Mouse (Mus musculus) liver, postnatal 0 days (tissue): ENCODE results near the gene Ddhd1. TPM values are rescaled to one million over a fixed set of nuclear protein-coding genes. Genes with fewer than 3 reads are reported as not detected.
A peak's percentile ranks its signal among the peaks of the same experiment; 100 is the strongest.

Experiments
- ATAC-seq: fragments of 200-750 bp; cut with Nextera tagmentation; 2 replicates; pipeline ENCODE4 v1.8.0; 2017; ENCODE audit warnings: mild to moderate bottlenecking, moderate library complexity
- DNase-seq: peaks from one replicate; pipeline ENCODE4 v3.0.0-alpha.2; 2016
- H3K27ac ChIP-seq: fragments of 300-500 bp; sonication (generic); 2 replicates; pipeline ENCODE4 v1.5.1; 2014; ENCODE audit warnings: antibody characterized with exemption, moderate library complexity, mild to moderate bottlenecking, low read depth
- H3K27me3 ChIP-seq: fragments of 300-500 bp; sonication (generic); 2 replicates; pipeline ENCODE4 v1.6.1; 2014; ENCODE audit warnings: low read length, control low read depth, mixed read lengths; ENCODE audit not compliant: insufficient read depth
- H3K36me3 ChIP-seq: fragments of 300-500 bp; sonication (generic); replicated peaks from 2 replicates; pipeline ENCODE4 v1.6.1; 2014; ENCODE audit warnings: mild to moderate bottlenecking, control low read depth, low read length, moderate library complexity, mixed read lengths; ENCODE audit not compliant: insufficient read depth
- H3K4me1 ChIP-seq: fragments of 300-500 bp; sonication (generic); 2 replicates; pipeline ENCODE4 v1.6.1; 2014; ENCODE audit warnings: antibody characterized with exemption, mild to moderate bottlenecking, control low read depth; ENCODE audit not compliant: insufficient read depth
- H3K4me2 ChIP-seq: fragments of 300-500 bp; sonication (generic); 2 replicates; pipeline ENCODE4 v1.6.1; 2014; ENCODE audit warnings: low read depth, mild to moderate bottlenecking, low read length, moderate library complexity, mixed read lengths
- H3K4me3 ChIP-seq: fragments of 300-500 bp; sonication (generic); 2 replicates; pipeline ENCODE4 v1.5.1; 2014; ENCODE audit warnings: low read depth, low read length
- H3K9ac ChIP-seq: fragments of 300-500 bp; sonication (generic); replicated peaks from 2 replicates; pipeline ENCODE4 v1.6.1; 2014; ENCODE audit warnings: mild to moderate bottlenecking, moderate library complexity
- H3K9me3 ChIP-seq: fragments of 300-500 bp; sonication (generic); 2 replicates; pipeline ENCODE4 v1.6.1; 2016; ENCODE audit warnings: mild to moderate bottlenecking, control low read depth, low read length, mixed read lengths
- CTCF ChIP-seq: sonication (generic); IDR thresholded peaks from 2 replicates; pipeline ENCODE4 v1.5.1; 2016; ENCODE audit warnings: antibody characterized with exemption, low read depth
- EP300 ChIP-seq: IDR thresholded peaks from 2 replicates; pipeline ENCODE4 v1.6.1; 2016; ENCODE audit warnings: antibody characterized with exemption, low read depth, mild to moderate bottlenecking
- whole genome bisulfite sequencing: fragments of 180-500 bp; shearing (Covaris S2); extraction: QIAGEN DNeasy Blood & Tissue Kit; methylation state at CpG from one replicate; pipeline ENCODE4 v1.1.7; 2014; ENCODE audit not compliant: insufficient replicate concordance; 5-methylcytosine and 5-hydroxymethylcytosine counted together
- polyA plus RNA-seq: library from polyadenylated mRNA; unstranded; fragments of >200 nt; fragmentation: Nextera tagmentation; extraction: Ambion mirVana; gene quantifications from 2 replicates; pipeline ENCODE4 v1.2.1, GENCODE M21; 2015

Ddhd1 gene
- polyA plus RNA-seq, 1 experiment from 2014 or later = 3.7 TPM

- Histone ChIP-seq H3K4me1 (peaks cover 22% of the 10 kb centered on the region), H3K9me3 (no peaks in the 10 kb centered on the region), H3K36me3 (no peaks in the 10 kb centered on the region), H3K27ac (no peak overlapping the region), H3K4me3 (no peak overlapping the region), H3K9ac (no peak overlapping the region), H3K27me3 (no peaks in the 10 kb centered on the region), H3K4me2 (no peak overlapping the region)
- 72% methylated on average over 1 of the region's 1 CpGs for WGBS
- TF ChIP-seq EP300 = no peak
- no peak for TF ChIP-seq CTCF
- no peak for ATAC-seq
- DNase-seq = no peak
Measured at GRCm38 (mm10) chr14:45660315-45660714, 2.4 kb upstream of the Ddhd1 start.

DNA sequence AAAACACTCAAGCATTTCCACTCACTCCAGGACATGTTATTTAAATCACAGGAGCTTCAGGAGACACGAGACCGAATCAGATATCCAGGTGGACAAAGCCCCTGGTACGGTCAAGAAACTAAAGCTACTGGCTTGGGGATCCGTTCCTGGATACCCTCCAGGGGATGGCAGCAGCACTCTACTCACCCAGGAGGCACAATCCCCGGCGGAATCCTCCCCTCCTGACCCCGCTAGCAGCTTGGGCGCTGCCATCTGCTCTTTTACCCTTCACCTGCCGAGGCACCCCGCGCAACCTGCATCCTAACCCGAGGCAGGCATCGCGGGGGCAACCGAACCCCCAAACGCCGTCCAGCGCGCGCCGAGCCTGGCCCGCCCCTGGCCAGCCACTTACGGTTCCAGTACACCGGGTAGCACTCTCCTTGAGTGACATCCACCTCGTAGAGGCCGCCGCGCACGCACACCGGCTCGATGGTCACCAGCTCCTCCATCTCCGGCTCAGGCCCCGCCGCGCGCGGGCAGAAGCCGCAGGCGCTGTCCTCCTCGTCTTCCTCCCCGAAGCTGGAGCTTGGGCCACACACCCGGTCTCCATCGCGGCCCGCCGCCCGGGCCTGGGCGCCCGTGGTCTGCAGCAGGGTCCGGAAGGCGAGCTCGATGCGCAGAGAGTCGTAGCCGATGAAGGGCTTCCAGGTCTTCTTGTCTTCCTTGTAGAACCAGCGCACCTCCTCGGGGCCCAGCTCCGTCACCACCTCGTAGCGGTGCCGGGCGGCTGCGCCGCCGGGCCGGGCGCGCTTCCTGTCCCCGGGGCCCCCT lies 907 bp downstream of the Ddhd1 start:
- Histone ChIP-seq H3K4me2 (peak overlapping the region; percentile 84), H3K27me3 (no peaks in the 10 kb centered on the region), H3K27ac (peak overlapping the region; percentile 94), H3K4me3 (peak overlapping the region; percentile 94), H3K9me3 (no peaks in the 10 kb centered on the region), H3K36me3 (0 out of 2 replicates have a peak, but pooled peaks cover 4% of the 10 kb centered on the region), H3K4me1 (peaks cover 40% of the 10 kb centered on the region), H3K9ac (peak overlapping the region; percentile 83)
- TF ChIP-seq CTCF (peak; percentile 28; the same call in 1 of the 2 replicates), EP300 (no peak)
- peak; percentile 66 for DNase-seq
- peak; percentile 10 for ATAC-seq
- WGBS = under 1% methylated on average over 55 of the region's 69 CpGs

GRCm38 (mm10) chr14:45654876-45655416 lies 3.0 kb downstream of the Ddhd1 start:
- Histone ChIP-seq H3K4me2 (peak overlapping the region; percentile 84), H3K9me3 (no peaks in the 10 kb centered on the region), H3K27ac (no peak overlapping the region), H3K9ac (peak overlapping the region; percentile 31; the same call in 1 of the 2 replicates), H3K4me3 (peak overlapping the region; percentile 94), H3K36me3 (0 out of 2 replicates have a peak, but pooled peaks cover 4% of the 10 kb centered on the region), H3K27me3 (no peaks in the 10 kb centered on the region), H3K4me1 (peaks cover 43% of the 10 kb centered on the region)
- no peak for DNase-seq
- no peak for TF ChIP-seq CTCF
- no peak for TF ChIP-seq EP300
- no peak for ATAC-seq
- WGBS = 79% methylated on average over 13 of the region's 13 CpGs

GRCm38 (mm10) chr14:45653756-45654155 lies 4.2 kb downstream of the Ddhd1 start:
- 65% methylated on average over 2 of the region's 2 CpGs for WGBS
- TF ChIP-seq EP300 (peak; percentile 97), CTCF (no peak)
- Histone ChIP-seq H3K27ac (peak overlapping the region; percentile 69), H3K27me3 (no peaks in the 10 kb centered on the region), H3K4me1 (peaks cover 42% of the 10 kb centered on the region), H3K9me3 (no peaks in the 10 kb centered on the region), H3K9ac (no peak overlapping the region), H3K4me2 (peak overlapping the region; percentile 84), H3K4me3 (peak overlapping the region; percentile 13; the same call in 1 of the 2 replicates), H3K36me3 (peaks cover 8% of the 10 kb centered on the region; the same call in 1 of the 2 replicates)
- ATAC-seq (peak; percentile 66), DNase-seq (peak; percentile 48)

DNA sequence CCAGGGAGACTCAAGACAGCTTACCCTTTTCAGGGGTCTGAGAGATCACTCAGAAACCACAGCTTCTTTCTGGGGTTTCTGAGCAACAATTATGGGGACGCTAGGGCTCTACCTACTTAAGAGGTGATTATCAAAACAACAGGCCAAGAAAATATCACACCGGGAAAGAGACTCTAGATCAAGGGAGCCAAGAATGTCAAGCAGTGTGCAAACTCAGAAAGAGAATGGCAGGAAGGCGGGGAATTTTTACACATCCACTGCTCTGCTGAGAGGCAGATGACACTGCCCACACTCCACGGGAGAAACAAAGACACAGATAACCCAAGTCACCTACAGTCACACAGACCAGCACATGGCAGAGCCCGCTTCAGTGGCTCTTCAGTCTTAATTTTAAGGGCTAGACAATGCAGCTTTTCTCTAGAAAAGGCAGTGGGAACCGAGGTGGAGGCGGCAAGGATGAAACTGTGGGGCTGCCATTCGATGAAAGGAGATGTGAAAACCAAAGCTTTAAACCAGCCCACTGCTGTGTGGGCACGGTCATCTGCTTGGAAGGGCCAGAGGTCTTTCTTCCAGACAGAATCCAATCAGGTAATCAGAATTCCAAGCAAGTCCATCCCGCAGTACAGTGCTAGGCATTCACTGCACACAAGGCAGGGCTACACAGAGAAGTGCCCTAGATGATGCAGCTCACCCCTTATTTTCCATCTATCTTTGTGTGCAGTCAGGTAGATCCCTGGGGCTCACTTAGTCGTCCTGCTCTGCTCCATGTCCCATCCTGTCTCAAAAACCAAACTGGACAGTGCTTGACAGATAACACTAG lies 8.7 kb downstream of the Ddhd1 start:
- no peak overlapping the region for H3K27ac ChIP-seq
- H3K9me3 ChIP-seq = no peaks in the 10 kb centered on the region
- no peaks in the 10 kb centered on the region for H3K27me3 ChIP-seq
- peaks cover 4% of the 10 kb centered on the region; the same call in 1 of the 2 replicates for H3K36me3 ChIP-seq
- TF ChIP-seq EP300 (no peak), CTCF (no peak)
- WGBS = 73% methylated on average over 11 of the region's 11 CpGs
- H3K4me2 ChIP-seq = no peak overlapping the region
- peaks cover 24% of the 10 kb centered on the region for H3K4me1 ChIP-seq
- DNase-seq (no peak), ATAC-seq (no peak)
- H3K4me3 ChIP-seq = no peak overlapping the region
- no peak overlapping the region for H3K9ac ChIP-seq

- Histone ChIP-seq H3K4me2 (no peak overlapping the region), H3K36me3 (peaks cover 4% of the 10 kb centered on the region; the same call in 1 of the 2 replicates), H3K4me1 (peaks cover 21% of the 10 kb centered on the region), H3K27ac (no peak overlapping the region), H3K9ac (no peak overlapping the region), H3K9me3 (no peaks in the 10 kb centered on the region), H3K27me3 (no peaks in the 10 kb centered on the region), H3K4me3 (no peak overlapping the region)
- 78% methylated on average over 3 of the region's 3 CpGs for WGBS
- TF ChIP-seq EP300 (no peak), CTCF (no peak)
- DNase-seq (no peak), ATAC-seq (no peak)
Measured at GRCm38 (mm10) chr14:45648144-45648543, 9.8 kb downstream of the Ddhd1 start.
